Mouse (Mus musculus): Measurements from ENCODE around the gene Wdr43. TPM values are rescaled to one million over a fixed set of nuclear protein-coding genes. Genes with fewer than 3 reads are reported as not detected.
"Not testable (repeated sequence)": the region's sequence is repeated elsewhere in the genome, so short reads cannot be mapped to it uniquely, and the experiment has no call there.

Gene Wdr43
- polyA plus RNA-seq, 1 experiment = 2.8 TPM

GRCm38 (mm10) chr17:71617974-71618373 is 2.3 kb downstream of the Wdr43 start:
- WGBS = 26% methylated on average over 4 of the region's 4 CpGs
- Histone ChIP-seq H3K4me1 (ENCODE audit: control insufficient read depth, insufficient read depth, insufficient read length, low read length) (peaks cover 3% of the 10 kb centered on the region; the same call in 1 of the 2 replicates), H3K27ac (ENCODE audit: insufficient read depth, low read depth, low read length) (no peak overlapping the region), H3K4me3 (ENCODE audit: low read depth, low read length) (peak overlapping the region; percentile 50), H3K36me3 (ENCODE audit: control insufficient read depth, insufficient read depth, low read length) (no peaks in the 10 kb centered on the region; the same call in 1 of the 2 replicates), H3K27me3 (ENCODE audit: control insufficient read depth, insufficient read depth, low read length) (no peaks in the 10 kb centered on the region)
- no peak for TF ChIP-seq CTCF (IDR thresholded peaks at IDR 0.05; ENCODE audit: extremely low read depth, insufficient read length, insufficient replicate concordance, low read depth, low read length)
- TF ChIP-seq POLR2A (IDR thresholded peaks at IDR 0.05; ENCODE audit: low read depth, low read length) = no peak

- 87% methylated on average over 10 of the region's 10 CpGs for WGBS
- TF ChIP-seq POLR2A (IDR thresholded peaks at IDR 0.05; ENCODE audit: low read depth, low read length) (no peak), CTCF (IDR thresholded peaks at IDR 0.05; ENCODE audit: extremely low read depth, insufficient read length, insufficient replicate concordance, low read depth, low read length) (no peak)
- Histone ChIP-seq H3K36me3 (ENCODE audit: control insufficient read depth, insufficient read depth, low read length) (peaks cover 62% of the 10 kb centered on the region), H3K4me3 (ENCODE audit: low read depth, low read length) (no peak overlapping the region), H3K27ac (ENCODE audit: insufficient read depth, low read depth, low read length) (no peak overlapping the region), H3K27me3 (ENCODE audit: control insufficient read depth, insufficient read depth, low read length) (no peaks in the 10 kb centered on the region), H3K4me1 (ENCODE audit: control insufficient read depth, insufficient read depth, insufficient read length, low read length) (no peaks in the 10 kb centered on the region)
Observed at GRCm38 (mm10) chr17:71631806-71632205, 16.1 kb downstream of the Wdr43 start.

GRCm38 (mm10) chr17:71633350-71633749 is 17.7 kb downstream of the Wdr43 start:
- TF ChIP-seq CTCF (IDR thresholded peaks at IDR 0.05; ENCODE audit: extremely low read depth, insufficient read length, insufficient replicate concordance, low read depth, low read length) (no peak), POLR2A (IDR thresholded peaks at IDR 0.05; ENCODE audit: low read depth, low read length) (no peak)
- no peak overlapping the region for H3K4me3 ChIP-seq (ENCODE audit: low read depth, low read length)
- peaks cover 50% of the 10 kb centered on the region for H3K36me3 ChIP-seq (ENCODE audit: control insufficient read depth, insufficient read depth, low read length)
- peaks cover 3% of the 10 kb centered on the region; the same call in 1 of the 2 replicates for H3K4me1 ChIP-seq (ENCODE audit: control insufficient read depth, insufficient read depth, insufficient read length, low read length)
- H3K27ac ChIP-seq (ENCODE audit: insufficient read depth, low read depth, low read length) = no peak overlapping the region
- H3K27me3 ChIP-seq (ENCODE audit: control insufficient read depth, insufficient read depth, low read length) = no peaks in the 10 kb centered on the region
- WGBS = 79% methylated on average over 8 of the region's 8 CpGs

GRCm38 (mm10) chr17:71636786-71637185 is 21.1 kb downstream of the Wdr43 start:
- Histone ChIP-seq H3K27ac (ENCODE audit: insufficient read depth, low read depth, low read length) (no peak overlapping the region), H3K4me1 (ENCODE audit: control insufficient read depth, insufficient read depth, insufficient read length, low read length) (peaks cover 3% of the 10 kb centered on the region; the same call in 1 of the 2 replicates), H3K36me3 (ENCODE audit: control insufficient read depth, insufficient read depth, low read length) (peaks cover 53% of the 10 kb centered on the region), H3K4me3 (ENCODE audit: low read depth, low read length) (no peak overlapping the region), H3K27me3 (ENCODE audit: control insufficient read depth, insufficient read depth, low read length) (no peaks in the 10 kb centered on the region)
- WGBS = 85% methylated on average over 8 of the region's 8 CpGs
- TF ChIP-seq CTCF (IDR thresholded peaks at IDR 0.05; ENCODE audit: extremely low read depth, insufficient read length, insufficient replicate concordance, low read depth, low read length) = no peak
- TF ChIP-seq POLR2A (IDR thresholded peaks at IDR 0.05; ENCODE audit: low read depth, low read length) = no peak

GRCm38 (mm10) chr17:71637750-71638265 is 22.1 kb downstream of the Wdr43 start:
- H3K36me3 ChIP-seq (ENCODE audit: control insufficient read depth, insufficient read depth, low read length) = peaks cover 54% of the 10 kb centered on the region

GRCm38 (mm10) chr17:71639056-71639455 is 23.4 kb downstream of the Wdr43 start:
- WGBS = 17% methylated on average over 5 of the region's 5 CpGs
- peaks cover 49% of the 10 kb centered on the region for H3K36me3 ChIP-seq (ENCODE audit: control insufficient read depth, insufficient read depth, low read length)
- H3K4me1 ChIP-seq (ENCODE audit: control insufficient read depth, insufficient read depth, insufficient read length, low read length); H3K4me3 ChIP-seq (ENCODE audit: low read depth, low read length); H3K27me3 ChIP-seq (ENCODE audit: control insufficient read depth, insufficient read depth, low read length); H3K27ac ChIP-seq (ENCODE audit: insufficient read depth, low read depth, low read length): not testable (repeated sequence)

More at GRCm38 (mm10) chr17:71637750-71638265, 22.1 kb downstream of the Wdr43 start:
- WGBS = 63% methylated on average over 4 of the region's 4 CpGs
- no peak overlapping the region for H3K4me3 ChIP-seq (ENCODE audit: low read depth, low read length)
- no peak overlapping the region for H3K27ac ChIP-seq (ENCODE audit: insufficient read depth, low read depth, low read length)
- peaks cover 3% of the 10 kb centered on the region; the same call in 1 of the 2 replicates for H3K4me1 ChIP-seq (ENCODE audit: control insufficient read depth, insufficient read depth, insufficient read length, low read length)
- no peaks in the 10 kb centered on the region for H3K27me3 ChIP-seq (ENCODE audit: control insufficient read depth, insufficient read depth, low read length)
- TF ChIP-seq POLR2A (IDR thresholded peaks at IDR 0.05; ENCODE audit: low read depth, low read length) (no peak), CTCF (IDR thresholded peaks at IDR 0.05; ENCODE audit: extremely low read depth, insufficient read length, insufficient replicate concordance, low read depth, low read length) (no peak)

GRCm38 (mm10) chr17:71640421-71641085 is 24.9 kb downstream of the Wdr43 start:
- Histone ChIP-seq H3K27ac (ENCODE audit: insufficient read depth, low read depth, low read length) (no peak overlapping the region), H3K36me3 (ENCODE audit: control insufficient read depth, insufficient read depth, low read length) (peaks cover 48% of the 10 kb centered on the region), H3K4me1 (ENCODE audit: control insufficient read depth, insufficient read depth, insufficient read length, low read length) (peaks cover 3% of the 10 kb centered on the region; the same call in 1 of the 2 replicates), H3K4me3 (ENCODE audit: low read depth, low read length) (no peak overlapping the region), H3K27me3 (ENCODE audit: control insufficient read depth, insufficient read depth, low read length) (no peaks in the 10 kb centered on the region)
- no peak for TF ChIP-seq POLR2A (IDR thresholded peaks at IDR 0.05; ENCODE audit: low read depth, low read length)
- no peak for TF ChIP-seq CTCF (IDR thresholded peaks at IDR 0.05; ENCODE audit: extremely low read depth, insufficient read length, insufficient replicate concordance, low read depth, low read length)
- 90% methylated on average over 9 of the region's 9 CpGs for WGBS
